Mouse (Mus musculus): ENCODE measurements around the gene Sema4a.

Gene Sema4a

GRCm38 (mm10) chr3:88427342-88427905 lies 33.6 kb downstream of the Sema4a start:
- 73% methylated on average over 4 of the region's 4 CpGs for WGBS

GRCm38 (mm10) chr3:88425708-88426420 lies 35.1 kb downstream of the Sema4a start:
- 79% methylated on average over 10 of the region's 10 CpGs for WGBS

- WGBS: 22% methylated on average over 2 of the region's 2 CpGs
These were observed 35.7 kb downstream of the Sema4a start for GRCm38 (mm10) chr3:88425330-88425689.

GRCm38 (mm10) chr3:88424605-88425329 lies 36.2 kb downstream of the Sema4a start, which contains the start of gene Slc25a44:
Gene Slc25a44, minus strand, starts transcription at chr3:88425139.
- WGBS: under 1% methylated on average over 35 of the region's 35 CpGs

GRCm38 (mm10) chr3:88422020-88422720 lies 38.8 kb downstream of the Sema4a start:
- WGBS: 21% methylated on average over 9 of the region's 9 CpGs

GRCm38 (mm10) chr3:88420771-88421170 lies 40.2 kb downstream of the Sema4a start:
- 97% methylated on average over 19 of the region's 19 CpGs for WGBS

GRCm38 (mm10) chr3:88418016-88418415 lies 43.0 kb downstream of the Sema4a start:
- WGBS: 85% methylated on average over 6 of the region's 6 CpGs

GRCm38 (mm10) chr3:88415668-88416067 lies 45.3 kb downstream of the Sema4a start:
- 88% methylated on average over 4 of the region's 4 CpGs for WGBS

- WGBS: 86% methylated on average over 11 of the region's 11 CpGs
These were observed 48.3 kb downstream of the Sema4a start for GRCm38 (mm10) chr3:88412636-88413035.

- 93% methylated on average over 4 of the region's 4 CpGs for WGBS
These were observed 49.3 kb downstream of the Sema4a start for GRCm38 (mm10) chr3:88411681-88412080.

- 25% methylated on average over 7 of the region's 7 CpGs for WGBS
These were observed 50.3 kb downstream of the Sema4a start for GRCm38 (mm10) chr3:88410645-88411031.

GRCm38 (mm10) chr3:88409741-88410644 lies 51.0 kb downstream of the Sema4a start, which contains the start of gene Pmf1:
Gene Pmf1, minus strand, starts transcription at chr3:88410331.
- WGBS: under 1% methylated on average over 54 of the region's 54 CpGs

- 73% methylated on average over 5 of the region's 5 CpGs for WGBS
These were observed 52.0 kb downstream of the Sema4a start for GRCm38 (mm10) chr3:88408953-88409352.

GRCm38 (mm10) chr3:88407529-88407928 lies 53.5 kb downstream of the Sema4a start:
- 39% methylated on average over 7 of the region's 7 CpGs for WGBS

- 0% methylated on average over 2 of the region's 2 CpGs for WGBS
These were observed 53.9 kb downstream of the Sema4a start for GRCm38 (mm10) chr3:88407090-88407489.

- 93% methylated on average over 10 of the region's 10 CpGs for WGBS
These were observed 57.3 kb downstream of the Sema4a start for GRCm38 (mm10) chr3:88403522-88404230.

- 80% methylated on average over 2 of the region's 2 CpGs for WGBS
These were observed 62.3 kb downstream of the Sema4a start for GRCm38 (mm10) chr3:88398666-88399065.

- WGBS: 86% methylated on average over 8 of the region's 8 CpGs
These were observed 65.2 kb downstream of the Sema4a start for GRCm38 (mm10) chr3:88395742-88396141.

GRCm38 (mm10) chr3:88395288-88395687 lies 65.7 kb downstream of the Sema4a start:
- 93% methylated on average over 6 of the region's 6 CpGs for WGBS

GRCm38 (mm10) chr3:88393776-88394375 lies 67.1 kb downstream of the Sema4a start:
- 81% methylated on average over 9 of the region's 9 CpGs for WGBS

Measured in cerebral cortex, adult 2 months (tissue).